Mouse (Mus musculus): ENCODE results near the gene Tbl1xr1.

Gene Tbl1xr1

DNA sequence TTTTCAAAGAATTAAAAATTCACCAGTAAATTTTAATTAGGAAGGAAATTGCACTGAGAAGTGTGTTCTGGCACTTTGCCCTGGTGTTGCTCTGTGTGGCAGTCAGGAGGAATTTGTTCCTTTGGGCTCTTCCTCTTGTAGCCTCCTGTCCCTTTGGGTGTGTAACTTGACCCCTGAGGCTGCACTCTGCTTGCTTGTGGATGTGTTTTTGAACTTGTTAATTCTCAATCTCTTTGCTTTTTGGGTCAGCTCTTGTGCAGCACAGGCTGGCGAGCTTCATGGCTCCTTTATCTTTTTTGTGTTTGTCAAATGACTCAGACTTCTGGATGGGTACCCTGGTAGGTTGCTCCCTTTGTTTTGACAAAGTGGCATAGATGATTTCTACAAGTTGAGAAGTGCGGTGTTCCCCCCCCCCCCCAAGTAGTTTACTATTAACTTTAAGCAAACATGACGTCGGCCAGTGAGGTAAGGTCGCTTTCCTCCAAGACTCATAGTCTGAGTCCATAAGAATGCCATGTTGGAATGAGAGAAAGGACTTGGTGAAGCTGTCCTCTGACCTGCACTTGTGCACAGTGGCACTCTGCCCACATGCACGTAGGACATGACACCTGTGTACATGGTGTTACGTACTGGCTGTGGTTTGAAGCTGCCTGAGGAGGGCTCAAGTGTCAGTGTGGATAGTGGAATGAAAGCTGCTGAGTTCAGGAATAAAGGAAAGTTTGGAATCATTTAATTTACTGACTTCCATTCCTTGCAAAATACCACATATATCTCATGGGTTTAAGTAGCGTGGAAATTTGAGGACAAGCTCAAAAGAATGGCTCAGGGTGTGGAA is 14.2 kb downstream of the Tbl1xr1 start:
- no peak for DNase-seq (ENCODE audit: low spot score)

DNA sequence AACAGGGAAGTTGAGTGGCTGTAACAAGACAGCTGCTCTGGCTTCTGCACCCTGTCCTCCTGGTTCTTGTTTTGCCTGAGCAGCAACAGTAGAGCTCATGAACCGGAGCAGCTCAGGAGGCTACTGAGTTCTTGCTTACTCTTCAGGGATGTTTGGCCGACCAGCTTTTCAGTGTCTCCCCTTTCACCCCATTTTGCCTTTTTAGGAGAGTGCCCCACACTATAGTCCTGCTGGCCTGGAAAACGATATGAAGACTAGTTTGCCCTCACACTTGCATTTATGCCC is 14.8 kb downstream of the Tbl1xr1 start:
- DNase-seq (ENCODE audit: low spot score), result no peak

DNA sequence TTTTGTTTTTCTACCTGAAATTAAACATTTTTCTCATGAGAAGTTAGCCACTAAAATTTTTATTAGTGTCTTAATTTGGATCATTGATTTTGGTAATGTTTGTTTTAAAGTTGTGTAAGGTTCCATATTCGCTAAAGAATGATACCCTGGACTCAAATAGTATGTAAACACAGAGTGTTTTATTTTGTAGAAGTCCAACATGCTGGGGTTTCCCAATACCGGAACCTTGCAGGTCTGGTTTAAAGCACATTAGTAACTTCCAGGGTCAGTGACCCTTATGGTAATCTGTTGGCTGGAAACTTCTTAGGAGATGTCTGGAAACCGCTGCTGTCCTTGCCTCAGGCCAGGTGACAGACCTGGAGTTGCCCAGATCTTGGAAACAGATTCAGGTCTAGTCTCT is 15.2 kb downstream of the Tbl1xr1 start:
- DNase-seq (ENCODE audit: low spot score), result no peak

DNA sequence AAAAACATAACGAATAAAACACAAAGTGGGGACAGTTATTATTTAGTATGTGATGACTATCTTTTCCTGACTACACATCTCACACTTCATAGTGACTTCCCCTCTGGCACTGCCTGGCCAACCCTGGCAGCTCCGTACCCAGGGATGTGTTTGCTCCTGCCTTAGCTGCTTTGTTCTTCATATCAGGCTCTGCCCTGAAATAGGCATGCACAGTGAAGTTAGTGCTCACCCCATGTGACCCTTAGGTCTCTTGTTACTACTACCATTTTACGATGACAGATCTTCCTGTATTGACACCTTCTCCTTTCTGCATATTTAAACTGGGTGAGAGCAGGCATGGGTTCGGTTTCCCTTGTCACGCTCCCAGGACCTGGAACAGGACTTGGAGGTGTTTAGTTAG is 16.3 kb downstream of the Tbl1xr1 start:
- DNase-seq (ENCODE audit: low spot score), result no peak

DNA sequence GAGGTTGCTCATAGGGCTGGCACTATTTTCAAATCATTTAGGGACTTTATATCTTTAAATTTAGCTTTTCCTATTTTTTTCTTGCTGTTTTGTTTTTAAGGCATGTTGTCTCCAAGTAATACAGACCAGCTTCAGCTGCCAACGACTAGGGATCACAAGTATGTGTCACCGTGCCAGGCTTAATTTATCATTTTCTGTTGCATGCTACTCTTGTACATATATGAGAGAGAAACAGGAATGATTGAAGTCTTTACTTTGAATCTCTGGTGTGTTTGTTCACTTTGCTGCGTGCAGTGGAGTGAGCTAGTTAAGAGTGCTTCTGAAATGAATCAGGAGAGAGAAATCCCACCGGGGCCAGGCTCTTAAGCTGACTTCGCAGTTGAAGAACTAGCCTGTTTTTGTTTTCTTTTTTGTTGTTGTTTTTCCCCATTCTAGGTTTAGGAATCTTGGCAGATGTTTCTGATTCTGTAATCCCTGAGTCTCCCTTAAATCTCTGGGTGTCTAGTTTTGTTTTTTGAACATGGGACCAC is 27.6 kb downstream of the Tbl1xr1 start:
- DNase-seq (ENCODE audit: low spot score), result no peak

DNA sequence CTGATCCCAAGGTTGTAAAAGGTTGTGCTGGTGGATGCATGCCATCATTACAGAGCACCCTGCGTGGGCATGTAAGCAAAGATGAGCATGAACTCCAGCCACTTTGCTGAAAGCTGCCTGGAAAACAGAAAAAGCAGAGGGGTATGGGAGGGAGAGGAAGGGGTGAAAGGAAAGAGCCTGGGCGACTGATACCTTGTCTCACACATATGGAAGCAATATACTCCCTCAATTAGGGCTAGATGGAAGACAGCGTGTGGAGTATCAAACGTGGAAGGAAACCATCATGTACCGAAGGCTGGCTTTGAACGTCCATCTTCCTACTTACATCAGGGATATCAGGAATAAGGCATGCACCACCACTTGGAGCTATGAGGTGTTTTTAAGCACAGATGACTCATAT is 29.0 kb downstream of the Tbl1xr1 start:
- DNase-seq (ENCODE audit: low spot score), result no peak

DNA sequence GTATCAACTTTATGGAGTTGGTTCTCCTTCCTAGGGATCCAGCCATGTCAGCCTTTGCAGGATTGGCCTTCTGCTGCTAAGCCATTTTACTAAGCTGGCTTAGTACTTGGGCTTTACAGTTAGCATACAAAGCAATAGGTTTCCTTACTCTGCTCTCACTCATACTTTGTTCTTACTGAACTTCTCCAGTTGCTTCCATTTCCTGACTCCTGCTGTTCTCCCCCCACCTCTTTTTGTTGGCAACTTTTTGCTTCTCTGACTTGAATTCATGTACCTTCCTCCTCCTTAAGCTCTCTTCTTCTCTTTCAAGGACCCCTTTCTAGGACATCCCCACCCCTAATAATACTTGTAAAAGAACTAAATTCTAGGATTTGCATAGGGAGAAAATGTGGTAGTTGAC is 31.6 kb downstream of the Tbl1xr1 start:
- DNase-seq (ENCODE audit: low spot score), result no peak

DNA sequence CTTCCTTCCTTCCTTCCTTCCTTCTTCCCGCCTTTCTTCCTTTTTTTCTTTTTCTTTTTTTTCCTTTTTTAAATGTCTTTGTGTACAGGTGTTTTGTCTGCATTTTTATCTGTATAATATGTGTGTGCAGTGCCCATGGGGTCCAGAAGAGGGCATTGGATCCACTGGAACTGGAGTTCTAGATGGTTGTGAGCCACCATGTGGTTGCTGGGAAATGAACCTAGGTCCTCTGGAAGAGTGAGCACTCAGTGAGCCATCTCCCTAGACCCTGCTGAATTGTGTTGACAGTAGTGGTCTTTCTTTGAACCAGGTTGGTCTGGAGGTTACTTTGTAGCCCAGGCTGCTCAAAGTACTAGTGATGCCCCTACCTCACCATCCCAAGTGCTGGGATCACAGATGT is 33.2 kb downstream of the Tbl1xr1 start:
- no peak for DNase-seq (ENCODE audit: low spot score)

DNA sequence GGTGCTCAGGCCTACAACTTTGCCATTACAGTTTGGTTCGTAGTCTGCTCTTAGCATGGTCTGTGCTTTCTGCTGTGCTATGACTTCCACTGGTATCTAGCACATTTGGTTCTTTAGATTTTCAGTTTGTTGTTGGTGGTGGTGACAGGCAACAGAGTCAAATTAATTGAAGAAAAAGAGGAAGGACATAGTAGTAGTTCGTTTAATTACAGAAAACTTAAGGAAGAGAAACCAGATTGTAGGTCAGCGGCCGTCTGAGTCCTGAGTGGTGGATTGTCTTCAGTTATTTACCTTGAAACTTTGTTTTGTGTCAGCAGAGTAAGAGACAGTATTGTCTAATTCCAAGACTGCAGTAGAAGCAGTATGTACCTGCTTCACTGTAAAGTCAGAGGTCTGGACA is 37.3 kb downstream of the Tbl1xr1 start:
- DNase-seq (ENCODE audit: low spot score), result no peak

DNA sequence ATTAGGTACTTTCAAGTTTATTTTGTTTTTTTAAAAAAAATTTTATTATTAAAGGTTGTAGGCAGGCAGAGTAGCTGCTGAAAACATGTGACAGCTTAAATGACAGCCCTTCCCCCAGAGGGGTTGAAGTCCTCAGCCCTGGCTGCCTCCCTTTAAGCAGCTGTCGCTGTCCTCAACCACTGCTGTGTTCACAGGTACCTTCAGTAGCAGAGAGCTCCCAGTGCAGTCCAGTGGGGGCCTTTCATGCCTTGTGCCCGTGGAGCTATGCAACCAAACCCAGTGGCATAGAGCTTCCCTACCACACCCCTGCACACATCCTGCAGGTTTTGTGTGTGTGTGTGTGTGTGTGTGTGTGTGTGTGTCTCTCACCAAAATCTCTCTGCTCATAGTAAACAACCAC is 38.8 kb downstream of the Tbl1xr1 start:
- peak; percentile 43 for DNase-seq (ENCODE audit: low spot score)

DNA sequence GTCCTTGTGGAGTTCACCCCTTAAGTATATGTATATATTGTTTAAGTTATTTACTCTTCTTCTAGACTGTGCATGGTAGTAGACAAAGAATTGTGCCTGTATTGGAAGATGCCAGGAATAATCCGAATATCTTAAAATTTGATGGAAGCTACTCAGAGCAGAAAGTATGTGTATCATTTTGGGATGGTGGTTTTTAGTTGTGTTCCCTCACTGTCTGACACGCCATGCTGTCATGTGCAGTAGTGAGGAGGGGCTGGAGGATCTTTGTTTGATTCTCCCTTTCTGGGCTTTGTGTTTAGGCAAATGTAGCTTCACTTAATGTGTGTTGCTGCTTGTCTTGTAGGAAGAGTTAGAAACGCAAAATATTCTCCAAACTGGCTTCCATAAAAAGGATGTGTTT is 39.2 kb downstream of the Tbl1xr1 start:
- DNase-seq (ENCODE audit: low spot score), result no peak

DNA sequence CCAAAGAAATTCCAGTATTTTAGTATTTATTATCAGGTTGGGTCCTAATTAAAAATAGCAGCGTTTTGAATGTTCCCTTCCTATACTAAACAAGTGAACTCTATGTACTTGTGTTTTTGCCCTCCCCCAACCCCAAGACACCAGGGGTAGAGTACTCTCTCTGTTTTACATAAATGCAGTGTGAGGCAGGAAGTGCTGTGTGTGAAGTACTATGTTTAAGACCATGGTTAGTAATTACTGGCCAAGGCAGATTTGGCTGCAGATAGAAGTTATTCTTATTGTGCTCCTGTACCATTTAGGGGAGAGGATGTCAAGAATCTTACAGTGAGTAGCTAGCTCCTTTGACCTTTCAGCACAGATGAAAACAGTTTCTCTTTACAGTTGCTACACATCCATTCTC is 39.7 kb downstream of the Tbl1xr1 start:
- no peak for DNase-seq (ENCODE audit: low spot score)

DNA sequence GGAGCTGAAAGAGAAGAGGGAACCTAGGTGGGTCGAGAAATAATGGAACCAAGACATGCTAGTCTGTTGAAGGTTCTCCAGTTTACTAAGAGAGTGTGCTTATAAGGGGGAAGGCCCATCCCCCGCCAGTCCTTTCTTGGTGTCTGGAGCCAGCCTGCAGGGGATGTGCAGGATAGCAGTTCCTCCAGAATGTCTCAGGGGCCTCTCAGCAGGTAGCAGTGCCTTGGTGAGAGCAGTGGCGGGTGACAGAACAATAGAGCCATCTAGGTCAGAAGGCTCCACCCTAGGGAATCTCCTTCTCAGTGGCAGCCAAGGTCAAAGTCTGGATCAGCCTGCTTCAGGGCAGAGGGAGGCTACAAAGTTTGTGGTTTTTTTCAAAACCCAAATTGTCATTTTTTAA is 45.3 kb downstream of the Tbl1xr1 start:
- peak; percentile 10 for DNase-seq (ENCODE audit: low spot score)

DNA sequence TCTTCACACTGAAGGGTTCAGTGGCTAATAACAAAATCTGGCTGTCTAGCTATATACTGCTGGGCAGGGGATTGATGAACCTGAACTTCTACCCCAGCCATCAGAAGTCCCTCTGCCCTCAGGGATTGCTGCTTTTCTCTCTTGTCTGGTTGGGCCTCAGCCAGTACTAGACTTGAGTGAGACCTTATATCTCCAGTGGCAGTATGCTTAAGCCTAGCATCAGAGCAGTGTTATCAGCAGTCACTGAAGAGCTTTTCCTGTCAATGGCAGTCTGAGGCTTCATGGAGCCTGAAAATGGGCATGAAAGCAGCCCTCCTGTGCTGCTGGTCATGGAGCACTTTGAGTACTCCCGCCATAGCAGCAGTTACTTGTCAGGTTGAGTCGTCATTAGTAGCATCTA is 46.7 kb downstream of the Tbl1xr1 start:
- DNase-seq (ENCODE audit: low spot score), result no peak

DNA sequence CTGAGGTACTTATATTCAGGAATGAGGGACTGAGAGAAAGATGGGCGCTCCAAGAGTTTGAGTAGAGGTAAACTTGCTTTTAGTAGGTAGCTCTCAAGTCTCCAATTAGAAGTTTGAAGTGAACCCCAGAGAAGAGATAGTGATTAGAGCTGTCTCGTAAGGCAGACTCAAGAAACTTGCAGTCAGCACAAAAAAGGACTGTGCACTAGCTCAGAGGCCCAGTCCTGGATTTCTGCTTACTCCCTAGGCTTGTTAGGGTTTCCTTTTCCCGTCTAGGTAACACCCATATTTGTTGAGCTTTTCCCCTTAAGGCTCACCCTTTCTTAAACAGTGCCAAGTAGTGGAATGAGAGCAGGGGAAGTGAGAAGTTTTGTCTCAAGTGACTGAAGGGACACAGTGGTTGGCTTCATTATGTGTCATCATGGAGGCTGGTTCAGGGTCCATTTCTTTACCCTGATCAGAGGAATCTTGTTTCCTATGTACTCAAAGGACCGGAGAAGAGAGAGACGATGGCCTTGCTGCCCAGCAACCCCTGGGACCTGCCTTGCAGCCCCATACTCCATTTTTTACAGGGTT is 49.9 kb downstream of the Tbl1xr1 start:
- DNase-seq (ENCODE audit: low spot score), result no peak

DNA sequence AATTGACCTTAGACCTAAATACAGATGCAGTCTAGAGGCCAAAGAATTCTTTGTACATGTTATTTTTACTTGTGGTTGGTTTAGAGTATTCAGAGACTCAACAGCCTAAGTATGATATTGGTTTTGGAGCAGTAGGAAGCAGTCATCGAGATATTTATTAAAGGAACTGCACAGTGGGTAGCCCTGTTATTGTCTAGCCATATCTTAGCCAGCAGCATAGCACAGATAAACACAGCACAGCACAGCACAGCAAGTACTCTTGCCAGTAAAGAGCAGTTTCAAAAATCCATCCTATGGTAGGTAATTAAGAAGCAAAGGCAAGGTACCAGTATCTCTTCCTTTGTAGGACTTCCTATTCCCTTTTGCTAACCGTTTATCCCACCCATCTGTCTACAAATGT is 54.8 kb downstream of the Tbl1xr1 start:
- no peak for DNase-seq (ENCODE audit: low spot score)

DNA sequence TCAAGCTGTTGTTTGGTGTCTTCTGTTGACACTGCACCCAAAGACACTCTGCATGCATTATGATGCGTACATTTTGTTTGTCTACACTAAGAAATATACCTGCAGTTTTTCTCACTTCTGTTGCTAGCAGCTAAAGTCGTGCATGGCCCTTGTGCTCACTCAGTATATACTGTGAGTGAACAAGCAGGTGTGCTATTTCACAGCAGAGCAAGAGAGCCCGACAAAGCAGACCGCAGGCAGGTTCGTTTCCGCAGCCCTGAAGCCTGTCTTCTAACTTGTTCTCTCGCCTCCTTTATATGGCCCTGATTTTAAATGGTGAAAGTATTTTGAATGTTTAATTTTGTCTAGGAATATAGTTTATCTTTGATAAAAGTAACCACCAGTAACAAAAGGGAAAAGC is 57.2 kb downstream of the Tbl1xr1 start:
- no peak for DNase-seq (ENCODE audit: low spot score)

DNA sequence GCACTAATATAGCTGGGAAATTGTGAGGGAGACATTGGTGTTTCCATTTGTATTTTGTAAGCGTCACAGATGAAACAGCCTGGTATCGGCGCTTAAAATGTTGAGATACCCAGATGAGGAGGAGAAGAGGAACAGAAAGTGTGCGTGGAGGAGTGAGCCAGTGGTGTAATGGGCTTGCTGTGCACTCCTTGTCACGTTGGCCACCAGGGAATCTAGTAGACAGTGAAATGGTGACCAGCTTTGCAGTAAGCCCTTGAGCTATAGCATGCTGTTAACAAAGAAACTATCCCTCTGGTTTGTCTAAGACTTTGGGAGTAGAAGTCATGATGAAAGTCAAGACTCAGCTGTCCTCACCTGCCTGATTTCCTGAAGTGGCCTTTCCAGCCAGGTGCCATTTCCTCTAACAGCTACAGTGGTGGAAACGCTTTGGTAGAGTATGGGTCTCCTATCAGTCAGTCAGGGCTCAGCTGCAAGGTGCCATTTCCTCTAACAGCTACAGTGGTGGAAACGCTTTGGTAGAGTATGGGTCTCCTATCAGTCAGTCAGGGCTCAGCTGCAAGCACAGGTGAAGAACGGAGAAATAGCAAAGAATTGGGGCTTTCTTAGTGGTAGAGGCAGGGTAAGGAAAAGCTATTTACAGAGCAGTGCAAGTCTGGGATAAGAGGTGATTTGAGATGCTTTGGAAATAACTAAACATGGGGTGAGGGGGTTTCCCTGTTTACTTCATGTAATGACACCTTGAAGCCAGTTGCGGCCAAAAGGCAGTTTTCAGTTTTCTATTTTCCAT is 61.5 kb downstream of the Tbl1xr1 start:
- DNase-seq (ENCODE audit: low spot score), result no peak

DNA sequence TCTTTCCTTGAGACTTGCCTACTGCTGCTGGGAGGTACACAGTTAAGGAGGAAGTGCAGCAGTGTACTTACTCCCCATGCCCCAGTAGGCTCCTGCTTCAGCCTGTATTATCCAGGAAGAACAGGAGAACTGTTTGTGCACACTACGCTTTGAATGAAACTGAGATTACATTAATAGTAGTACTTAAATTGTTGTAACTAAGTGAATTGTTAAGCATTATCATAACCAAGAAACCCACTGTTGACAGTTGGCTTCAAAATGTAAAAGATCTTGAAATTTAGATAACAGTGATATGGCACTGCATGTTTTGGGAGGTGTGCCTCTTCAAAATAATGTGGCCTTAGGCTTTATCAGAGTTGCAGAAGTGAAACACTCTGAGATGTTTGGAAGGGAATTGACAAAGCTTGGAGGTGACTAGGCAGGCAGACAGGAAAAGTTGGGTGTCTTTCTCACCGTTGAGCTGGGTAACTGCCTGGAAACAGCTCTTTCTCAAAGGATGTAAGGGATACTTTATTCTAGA is 62.2 kb downstream of the Tbl1xr1 start:
- DNase-seq (ENCODE audit: low spot score), result no peak

DNA sequence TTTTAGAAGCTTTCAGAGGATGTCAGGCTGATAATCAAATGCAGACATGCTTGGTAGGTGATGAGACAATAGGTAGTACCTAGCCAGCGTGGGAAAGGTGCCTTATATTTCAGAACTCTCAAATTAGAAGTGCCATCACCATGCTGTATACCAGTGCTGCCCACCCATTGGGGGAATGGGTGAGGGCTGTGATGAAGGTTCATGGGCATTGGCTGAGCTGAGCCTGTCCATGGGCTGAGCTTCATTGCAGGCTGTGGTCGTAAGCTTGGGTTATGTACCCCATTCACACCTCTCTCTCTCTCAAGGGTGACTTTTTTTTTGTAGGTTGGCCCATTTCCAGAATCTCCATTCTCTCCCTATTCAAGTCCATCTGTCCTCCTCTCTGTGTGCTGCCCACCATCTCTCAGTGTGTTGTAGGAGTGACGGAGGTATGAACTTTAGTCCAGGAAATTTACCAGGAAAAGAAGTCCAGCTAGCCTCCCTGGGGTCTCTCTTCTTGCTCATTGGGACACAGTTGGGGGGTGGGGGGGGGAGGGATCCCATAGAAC is 63.7 kb downstream of the Tbl1xr1 start:
- no peak for DNase-seq (ENCODE audit: low spot score)

DNA sequence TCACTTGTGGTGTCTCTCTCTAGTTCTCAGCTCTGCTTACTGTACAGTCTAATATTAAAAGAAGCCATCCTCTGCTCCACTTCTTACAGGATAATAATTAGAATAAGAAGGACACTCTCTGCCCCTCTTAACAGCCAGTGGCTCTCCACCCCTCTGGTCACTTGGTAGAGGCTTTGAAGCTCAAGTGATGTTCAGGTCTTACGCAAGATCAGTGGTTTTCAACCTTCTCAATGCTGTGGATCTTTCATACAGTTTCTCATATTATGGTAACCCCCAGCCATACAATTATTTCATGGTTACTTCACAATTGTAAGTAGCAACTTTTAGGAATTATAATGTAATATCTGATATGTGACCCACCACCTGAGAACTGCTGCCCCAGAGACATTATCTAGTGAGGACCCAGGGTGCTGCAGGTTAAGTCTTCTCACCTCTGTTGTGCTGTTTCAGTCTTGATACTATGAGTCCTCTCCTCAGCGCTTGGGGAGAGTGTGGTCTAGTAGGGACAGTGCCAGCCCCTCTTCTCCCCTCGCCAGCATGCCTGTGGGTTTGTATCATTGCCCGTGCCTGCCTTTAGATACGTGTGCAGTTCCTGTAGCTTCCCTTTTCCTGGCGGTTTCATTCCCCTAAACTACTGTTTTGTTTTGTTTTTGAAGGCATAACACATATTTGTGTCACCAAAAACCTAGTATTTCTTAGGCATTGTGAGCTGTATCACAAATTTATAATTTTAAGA is 65.7 kb downstream of the Tbl1xr1 start:
- no peak for DNase-seq (ENCODE audit: low spot score)

Measured in T-cell, adult 2 months (primary cell).